Mouse (Mus musculus) T-cell, adult 2 months (primary cell): ENCODE measurements around the gene Wfdc5.

Source experiments
- DNase-seq: peaks from one replicate; pipeline ENCODE4 v3.0.0; 2022; ENCODE audit warnings: low spot score

Wfdc5 gene

GRCm38 (mm10) chr2:164174649-164175395 lies 7.7 kb downstream of the Wfdc5 start:
- DNase-seq, result no peak

- no peak for DNase-seq
These were observed 9.1 kb downstream of the Wfdc5 start for GRCm38 (mm10) chr2:164173394-164173793.

GRCm38 (mm10) chr2:164170902-164171301 lies 11.6 kb downstream of the Wfdc5 start, which contains the start of gene Kcns1:
Gene Kcns1, minus strand, starts transcription at chr2:164171113.
- DNase-seq, result no peak

- DNase-seq, result no peak
These were observed 12.2 kb downstream of the Wfdc5 start for GRCm38 (mm10) chr2:164170326-164170725.

GRCm38 (mm10) chr2:164168571-164168946 lies 14.0 kb downstream of the Wfdc5 start:
- peak; percentile 38 for DNase-seq

GRCm38 (mm10) chr2:164167752-164168570 lies 14.6 kb downstream of the Wfdc5 start:
- no peak for DNase-seq

GRCm38 (mm10) chr2:164164941-164165340 lies 17.6 kb downstream of the Wfdc5 start:
- DNase-seq, result no peak

- DNase-seq, result no peak
These were observed 21.0 kb downstream of the Wfdc5 start for GRCm38 (mm10) chr2:164161515-164162055.

GRCm38 (mm10) chr2:164158838-164159237 lies 23.7 kb downstream of the Wfdc5 start:
- no peak for DNase-seq

GRCm38 (mm10) chr2:164156158-164156557 lies 26.4 kb downstream of the Wfdc5 start:
- DNase-seq, result no peak

- no peak for DNase-seq
These were observed 28.5 kb downstream of the Wfdc5 start for GRCm38 (mm10) chr2:164154007-164154406.

- no peak for DNase-seq
These were observed 30.2 kb downstream of the Wfdc5 start for GRCm38 (mm10) chr2:164152341-164152740.

- no peak for DNase-seq
These were observed 32.3 kb downstream of the Wfdc5 start for GRCm38 (mm10) chr2:164150086-164150760.

- no peak for DNase-seq
These were observed 36.0 kb downstream of the Wfdc5 start for GRCm38 (mm10) chr2:164146556-164146955.

GRCm38 (mm10) chr2:164144541-164144940 lies 38.0 kb downstream of the Wfdc5 start:
- no peak for DNase-seq

- DNase-seq, result no peak
These were observed 38.5 kb downstream of the Wfdc5 start for GRCm38 (mm10) chr2:164144025-164144424.

- DNase-seq, result no peak
These were observed 40.5 kb downstream of the Wfdc5 start for GRCm38 (mm10) chr2:164142021-164142420.

GRCm38 (mm10) chr2:164137754-164138153 lies 44.8 kb downstream of the Wfdc5 start:
- DNase-seq, result no peak

GRCm38 (mm10) chr2:164136393-164136792 lies 46.1 kb downstream of the Wfdc5 start:
- DNase-seq, result no peak

- no peak for DNase-seq
These were observed 47.2 kb downstream of the Wfdc5 start for GRCm38 (mm10) chr2:164135367-164135766.

- DNase-seq, result no peak
These were observed 48.0 kb downstream of the Wfdc5 start for GRCm38 (mm10) chr2:164134563-164134962.

- no peak for DNase-seq
These were observed 51.0 kb downstream of the Wfdc5 start for GRCm38 (mm10) chr2:164131586-164131985.
